Mouse (Mus musculus): ENCODE results near the gene 3425401B19Rik. TPM values are rescaled to one million over a fixed set of nuclear protein-coding genes. Genes with fewer than 3 reads are reported as not detected.

3425401B19Rik gene
- total and polyA plus RNA-seq, 3 experiments: not detected

DNA sequence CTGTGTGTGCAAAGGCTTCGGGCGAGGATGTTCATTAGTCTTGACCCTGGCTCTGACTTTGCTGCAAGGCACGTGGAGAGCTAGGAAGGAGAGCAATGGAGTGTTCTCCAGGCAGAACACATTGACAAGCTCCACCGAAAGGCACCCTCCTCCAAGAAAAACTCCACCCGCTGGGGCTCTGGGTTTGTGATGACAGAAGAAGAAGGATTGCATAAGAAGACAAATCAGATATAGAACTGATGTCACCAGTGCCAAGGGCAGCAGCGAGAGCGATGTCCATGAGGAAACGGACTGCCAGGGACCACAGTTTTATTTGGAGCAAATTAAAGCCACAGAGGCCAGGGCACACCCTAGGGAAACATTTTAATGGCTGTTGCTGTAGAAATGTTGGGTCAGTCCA, 12.7 kb upstream of the 3425401B19Rik start:
- Histone ChIP-seq H3K36me3 (ENCODE audit: control insufficient read depth in 1 of 2, insufficient read depth in 2 of 2, low read length in 2 of 2) (no peaks in the 10 kb centered on the region), H3K9me3 (replicated peaks; ENCODE audit: insufficient read depth, low read length) (no peaks in the 10 kb centered on the region), H3K4me1 (ENCODE audit: control insufficient read depth in 1 of 2, insufficient read depth in 2 of 2, low read length in 2 of 2) (no peaks in the 10 kb centered on the region), H3K9ac (ENCODE audit: control insufficient read depth, low read depth, low read length, poor library complexity, severe bottlenecking) (no peak overlapping the region), H3K79me2 (ENCODE audit: control insufficient read depth, insufficient read depth, low read length, poor library complexity) (no peaks in the 10 kb centered on the region), H3K27ac (ENCODE audit: control insufficient read depth, low read depth, low read length) (no peak overlapping the region), H3K4me3 (ENCODE audit: control insufficient read depth in 1 of 2, insufficient read depth in 1 of 2, low read depth in 2 of 2, low read length in 2 of 2) (no peak overlapping the region), H3K27me3 (ENCODE audit: control insufficient read depth in 1 of 2, insufficient read depth in 2 of 2, low read length in 2 of 2) (no peaks in the 10 kb centered on the region)
- no peak for TF ChIP-seq KAT2A (conservative IDR thresholded peaks at IDR 0.05; ENCODE audit: low read depth, low read length)
- TF ChIP-seq CTCF (IDR thresholded peaks at IDR 0.05 in 2 of 3, conservative IDR thresholded peaks at IDR 0.05 in 1 of 3; ENCODE audit: control insufficient read depth in 1 of 3, insufficient read depth in 1 of 3, low read depth in 2 of 3, low read length in 3 of 3, poor library complexity in 1 of 3, severe bottlenecking in 1 of 3): no peak
- TF ChIP-seq MAX (IDR thresholded peaks at IDR 0.05; ENCODE audit: low read length): no peak
- no peak for TF ChIP-seq USF2 (IDR thresholded peaks at IDR 0.05; ENCODE audit: borderline replicate concordance in 1 of 2, insufficient read depth in 1 of 2, low read depth in 1 of 2, low read length in 2 of 2)
- TF ChIP-seq MYB (IDR thresholded peaks at IDR 0.05; ENCODE audit: low read depth, low read length): no peak
- no peak for DNase-seq (ENCODE audit: low read depth, low spot score)

DNA sequence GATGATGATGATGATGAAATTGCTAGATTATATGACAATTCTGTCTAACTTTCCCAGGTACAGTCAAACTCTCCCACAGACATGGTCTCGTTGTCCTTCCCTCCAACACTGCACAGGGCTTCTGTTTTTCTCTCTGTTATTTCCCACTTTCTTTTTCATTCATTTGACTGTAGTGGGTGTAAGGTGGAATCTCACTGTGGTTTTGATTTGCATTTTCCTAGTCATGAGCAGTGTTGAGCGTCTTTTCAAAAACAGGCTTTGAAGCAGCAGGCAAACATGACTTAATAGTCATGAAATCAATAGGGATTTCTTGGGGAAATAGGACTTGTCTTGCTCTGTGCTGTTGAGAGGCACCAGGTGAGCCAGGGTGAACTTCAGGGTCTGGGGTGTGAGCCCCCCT, 11.3 kb upstream of the 3425401B19Rik start:
- H3K27me3 ChIP-seq (ENCODE audit: control insufficient read depth in 1 of 2, insufficient read depth in 2 of 2, low read length in 2 of 2): no peaks in the 10 kb centered on the region
- no peaks in the 10 kb centered on the region for H3K36me3 ChIP-seq (ENCODE audit: control insufficient read depth in 1 of 2, insufficient read depth in 2 of 2, low read length in 2 of 2)
- no peak overlapping the region for H3K9ac ChIP-seq (ENCODE audit: control insufficient read depth, low read depth, low read length, poor library complexity, severe bottlenecking)
- H3K79me2 ChIP-seq (ENCODE audit: control insufficient read depth, insufficient read depth, low read length, poor library complexity): no peaks in the 10 kb centered on the region
- H3K27ac ChIP-seq (ENCODE audit: control insufficient read depth, low read depth, low read length): no peak overlapping the region
- TF ChIP-seq POLR2AphosphoS5 (IDR thresholded peaks at IDR 0.05; ENCODE audit: borderline replicate concordance, low read depth, low read length) (no peak), TAL1 (IDR thresholded peaks at IDR 0.05; ENCODE audit: low read length) (no peak), MYB (IDR thresholded peaks at IDR 0.05; ENCODE audit: low read depth, low read length) (no peak), ZKSCAN1 (IDR thresholded peaks at IDR 0.05; ENCODE audit: low read depth, low read length) (no peak), MAZ (IDR thresholded peaks at IDR 0.05; ENCODE audit: low read depth, low read length) (no peak)
- no peak overlapping the region for H3K4me3 ChIP-seq (ENCODE audit: control insufficient read depth in 1 of 2, insufficient read depth in 1 of 2, low read depth in 2 of 2, low read length in 2 of 2)
- DNase-seq (ENCODE audit: low read depth, low spot score): no peak
- no peaks in the 10 kb centered on the region for H3K4me1 ChIP-seq (ENCODE audit: control insufficient read depth in 1 of 2, insufficient read depth in 2 of 2, low read length in 2 of 2)
- no peaks in the 10 kb centered on the region for H3K9me3 ChIP-seq (replicated peaks; ENCODE audit: insufficient read depth, low read length)

DNA sequence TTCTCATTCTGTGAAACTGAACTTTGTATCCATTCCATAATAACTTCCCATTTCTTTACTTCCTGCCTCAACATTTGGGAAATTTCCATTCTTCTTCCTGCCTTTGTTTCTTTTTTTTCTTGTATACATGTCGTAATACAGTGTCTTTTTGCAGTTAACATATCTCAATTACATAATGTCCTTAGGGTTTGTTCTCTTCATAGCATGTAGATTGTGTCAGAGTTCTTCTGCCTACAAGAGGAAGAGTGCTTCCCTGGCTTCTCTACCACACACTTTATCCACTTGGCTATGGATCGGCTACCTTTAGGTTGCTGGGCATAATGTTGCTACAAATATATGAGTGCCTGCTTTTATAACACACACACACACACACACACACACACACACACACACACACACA, 10.8 kb upstream of the 3425401B19Rik start:
- no peaks in the 10 kb centered on the region for H3K27me3 ChIP-seq (ENCODE audit: control insufficient read depth in 1 of 2, insufficient read depth in 2 of 2, low read length in 2 of 2)
- no peaks in the 10 kb centered on the region for H3K79me2 ChIP-seq (ENCODE audit: control insufficient read depth, insufficient read depth, low read length, poor library complexity)
- no peaks in the 10 kb centered on the region for H3K36me3 ChIP-seq (ENCODE audit: control insufficient read depth in 1 of 2, insufficient read depth in 2 of 2, low read length in 2 of 2)
- DNase-seq (ENCODE audit: low read depth, low spot score): no peak
- H3K9me3 ChIP-seq (replicated peaks; ENCODE audit: insufficient read depth, low read length): no peaks in the 10 kb centered on the region
- H3K9ac ChIP-seq (ENCODE audit: control insufficient read depth, low read depth, low read length, poor library complexity, severe bottlenecking): no peak overlapping the region
- H3K4me3 ChIP-seq (ENCODE audit: control insufficient read depth in 1 of 2, insufficient read depth in 1 of 2, low read depth in 2 of 2, low read length in 2 of 2): no peak overlapping the region
- no peaks in the 10 kb centered on the region for H3K4me1 ChIP-seq (ENCODE audit: control insufficient read depth in 1 of 2, insufficient read depth in 2 of 2, low read length in 2 of 2)
- TF ChIP-seq ETS1 (IDR thresholded peaks at IDR 0.05; ENCODE audit: low read depth, low read length) (no peak), EP300 (IDR thresholded peaks at IDR 0.05; ENCODE audit: low read depth in 1 of 2, low read length in 2 of 2) (no peak), KAT2A (conservative IDR thresholded peaks at IDR 0.05; ENCODE audit: low read depth, low read length) (no peak), MEF2A (IDR thresholded peaks at IDR 0.05; ENCODE audit: extremely low read depth, insufficient replicate concordance, low read depth, low read length, poor library complexity, severe bottlenecking) (no peak), UBTF (IDR thresholded peaks at IDR 0.05; ENCODE audit: borderline replicate concordance, insufficient read depth, low read depth, low read length) (no peak), MXI1 (IDR thresholded peaks at IDR 0.05; ENCODE audit: low read depth, low read length) (no peak), GABPA (IDR thresholded peaks at IDR 0.05; ENCODE audit: low read depth, low read length) (no peak), USF2 (IDR thresholded peaks at IDR 0.05; ENCODE audit: borderline replicate concordance in 1 of 2, insufficient read depth in 1 of 2, low read depth in 1 of 2, low read length in 2 of 2) (no peak), RCOR1 (IDR thresholded peaks at IDR 0.05; ENCODE audit: low read depth, low read length) (no peak), CHD2 (IDR thresholded peaks at IDR 0.05; ENCODE audit: low read length) (no peak), E2F4 (IDR thresholded peaks at IDR 0.05; ENCODE audit: borderline replicate concordance, low read depth, low read length) (no peak), ELF1 (IDR thresholded peaks at IDR 0.05; ENCODE audit: low read depth, low read length) (no peak), CHD1 (IDR thresholded peaks at IDR 0.05; ENCODE audit: low read depth, low read length) (no peak), GATA1 (IDR thresholded peaks at IDR 0.05; ENCODE audit: low read depth, low read length) (no peak), ZKSCAN1 (IDR thresholded peaks at IDR 0.05; ENCODE audit: low read depth, low read length) (no peak), TAL1 (IDR thresholded peaks at IDR 0.05; ENCODE audit: low read length) (no peak), BHLHE40 (IDR thresholded peaks at IDR 0.05; ENCODE audit: borderline replicate concordance, low read depth, low read length) (no peak), POLR2A (IDR thresholded peaks at IDR 0.05; ENCODE audit: control insufficient read depth in 1 of 2, insufficient read depth in 1 of 2, low read depth in 1 of 2, low read length in 2 of 2, poor library complexity in 1 of 2) (no peak), JUND (IDR thresholded peaks at IDR 0.05; ENCODE audit: low read depth, low read length) (no peak)
- no peak overlapping the region for H3K27ac ChIP-seq (ENCODE audit: control insufficient read depth, low read depth, low read length)

Data from MEL (cell line).